Mouse (Mus musculus) spleen, postnatal 36 days (tissue): ENCODE results near the gene Ankrd36.

Source experiments
- DNase-seq, 2 experiments: peaks; one replicate each; pipeline ENCODE4 v3.0.0; 2022; ENCODE audit warnings: low spot score in 2 of 2, mixed read lengths in 1 of 2

Ankrd36 gene

DNA sequence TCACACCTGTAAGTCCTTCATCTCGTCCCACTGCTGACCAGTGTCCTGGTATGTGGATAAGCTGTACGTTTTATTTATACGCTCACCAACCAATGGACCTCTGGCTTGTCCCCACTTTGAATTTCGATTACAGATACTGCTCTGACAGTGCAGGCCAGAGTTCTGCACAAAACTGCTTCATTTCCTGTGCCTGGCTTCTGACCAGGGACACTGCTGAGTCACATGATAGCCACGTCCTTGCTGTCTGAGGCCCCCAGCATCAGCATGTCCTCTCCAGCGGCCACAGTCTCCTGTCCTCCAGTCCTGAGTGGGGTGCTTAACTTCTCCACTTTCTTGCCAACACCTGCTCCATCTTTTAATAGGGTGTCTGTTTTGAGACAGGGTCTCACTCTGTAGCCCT is 113.1 kb downstream of the Ankrd36 start:
- DNase-seq, result no peak

- no peak for DNase-seq
Measured at GRCm38 (mm10) chr11:5684283-5684682, 114.8 kb downstream of the Ankrd36 start.

- DNase-seq, result no peak
Measured at GRCm38 (mm10) chr11:5691775-5692174, 122.3 kb downstream of the Ankrd36 start.

- peak in 1 of 2 experiments; percentile 21 for DNase-seq
Measured at GRCm38 (mm10) chr11:5700808-5701207, 131.3 kb downstream of the Ankrd36 start.

DNA sequence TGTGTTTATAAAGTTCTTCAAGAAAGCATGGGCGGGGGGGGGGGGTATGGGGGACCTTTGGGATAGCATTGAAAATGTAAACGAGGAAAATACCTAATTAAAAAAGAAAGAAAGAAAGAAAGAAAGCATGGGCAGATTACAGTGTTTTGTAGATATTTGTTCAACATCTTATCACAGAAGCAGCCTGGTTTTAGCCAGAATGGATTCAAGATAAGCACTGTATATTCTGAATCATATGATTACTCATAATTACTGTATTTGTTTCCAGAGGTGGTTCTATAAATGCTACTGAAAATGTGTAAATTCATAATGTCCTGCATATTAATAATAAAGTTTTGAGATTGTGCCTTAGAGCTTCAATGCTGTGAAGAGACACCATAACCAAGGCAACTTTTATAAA is 131.8 kb downstream of the Ankrd36 start:
- no peak for DNase-seq

DNA sequence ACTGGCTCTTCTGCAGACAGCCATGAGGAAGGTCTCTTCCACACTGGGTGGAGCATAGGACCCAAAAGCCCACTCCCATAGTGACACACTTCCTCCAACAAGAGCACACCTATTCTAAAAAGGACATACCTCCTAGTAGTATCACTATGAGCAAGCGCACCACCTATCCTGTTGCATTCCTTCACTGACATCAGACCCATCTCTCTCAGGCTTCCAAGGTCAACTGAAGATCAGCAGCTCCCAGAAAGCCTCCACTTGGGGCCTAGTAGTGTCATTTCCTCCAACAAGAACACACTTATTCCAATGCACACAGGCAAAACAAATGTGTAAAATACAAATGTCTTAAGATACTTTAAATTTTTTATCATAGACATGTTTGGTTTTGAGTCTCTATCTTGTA is 132.3 kb downstream of the Ankrd36 start:
- no peak for DNase-seq

DNA sequence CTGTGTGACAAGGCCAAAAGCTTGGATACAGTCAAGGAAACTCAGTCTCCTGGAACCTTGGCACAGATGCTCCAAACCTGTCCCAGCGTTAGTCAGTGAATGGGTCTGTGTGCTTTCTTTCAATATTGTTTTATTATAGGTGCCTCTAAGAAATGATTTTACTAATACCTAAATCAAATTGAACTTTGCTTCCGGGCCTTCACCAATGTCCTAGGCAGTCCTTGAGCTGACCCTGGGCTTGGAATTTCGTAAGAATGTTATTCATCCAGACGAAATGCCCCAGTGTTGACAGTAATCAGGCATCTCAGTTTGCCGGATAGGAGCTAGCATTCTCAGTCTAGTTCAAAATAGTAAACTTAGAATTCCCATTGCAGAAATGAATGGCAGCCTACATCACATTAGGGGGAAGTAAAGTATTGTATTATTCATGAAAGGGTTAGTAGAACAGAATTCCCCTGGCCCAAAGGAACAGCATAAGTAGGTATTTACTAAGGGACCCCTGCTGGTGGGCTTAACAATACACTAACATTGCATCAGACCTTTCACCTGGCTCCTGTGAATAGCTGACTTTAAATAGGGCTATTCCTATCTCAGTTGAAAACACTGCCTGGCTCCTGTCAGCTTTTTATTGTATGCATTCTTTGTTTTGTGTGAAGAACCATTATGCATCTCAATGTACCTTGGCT is 132.9 kb downstream of the Ankrd36 start:
- DNase-seq, result no peak

DNA sequence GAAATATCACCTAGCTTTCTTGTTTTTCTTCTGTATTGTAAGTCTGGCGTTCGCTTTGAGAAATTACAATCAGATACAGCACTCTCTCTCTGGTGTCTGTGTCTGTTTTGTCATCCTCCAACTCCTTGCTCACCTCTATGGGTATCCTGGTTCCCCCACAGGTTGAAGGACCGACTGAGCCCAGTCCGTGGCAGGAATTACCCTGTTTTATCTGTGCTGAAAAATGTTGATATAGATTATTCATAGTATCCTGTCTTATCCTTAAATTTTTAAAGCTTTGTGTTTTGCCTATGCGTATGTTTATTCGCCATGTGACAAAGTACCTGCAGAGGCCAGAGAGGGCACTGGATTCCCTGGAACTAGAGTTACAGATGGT is 133.5 kb downstream of the Ankrd36 start:
- no peak for DNase-seq

DNA sequence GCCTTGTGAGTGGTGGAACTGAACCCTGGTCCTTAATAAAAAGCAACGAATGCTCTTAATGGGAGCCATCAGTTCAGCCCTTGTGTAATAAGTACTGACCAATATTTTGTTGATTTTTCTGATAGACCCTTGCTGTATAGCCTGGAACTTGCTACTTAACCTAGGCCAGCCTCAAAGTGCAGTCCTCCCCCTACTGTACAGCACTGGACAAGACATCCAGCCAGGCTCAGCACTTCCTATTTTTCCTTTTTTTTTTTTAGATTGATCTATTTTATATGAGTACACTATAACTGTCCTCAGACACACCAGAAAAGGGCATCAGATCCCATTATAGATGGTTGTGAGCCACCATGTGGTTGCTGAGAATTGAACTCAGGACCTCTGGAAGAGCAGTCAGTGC is 133.9 kb downstream of the Ankrd36 start:
- no peak for DNase-seq

- DNase-seq, result no peak
Measured at GRCm38 (mm10) chr11:5705972-5706371, 136.5 kb downstream of the Ankrd36 start.

GRCm38 (mm10) chr11:5706874-5707529 is 137.5 kb downstream of the Ankrd36 start:
- DNase-seq, result peak; percentile 31 to 36

DNA sequence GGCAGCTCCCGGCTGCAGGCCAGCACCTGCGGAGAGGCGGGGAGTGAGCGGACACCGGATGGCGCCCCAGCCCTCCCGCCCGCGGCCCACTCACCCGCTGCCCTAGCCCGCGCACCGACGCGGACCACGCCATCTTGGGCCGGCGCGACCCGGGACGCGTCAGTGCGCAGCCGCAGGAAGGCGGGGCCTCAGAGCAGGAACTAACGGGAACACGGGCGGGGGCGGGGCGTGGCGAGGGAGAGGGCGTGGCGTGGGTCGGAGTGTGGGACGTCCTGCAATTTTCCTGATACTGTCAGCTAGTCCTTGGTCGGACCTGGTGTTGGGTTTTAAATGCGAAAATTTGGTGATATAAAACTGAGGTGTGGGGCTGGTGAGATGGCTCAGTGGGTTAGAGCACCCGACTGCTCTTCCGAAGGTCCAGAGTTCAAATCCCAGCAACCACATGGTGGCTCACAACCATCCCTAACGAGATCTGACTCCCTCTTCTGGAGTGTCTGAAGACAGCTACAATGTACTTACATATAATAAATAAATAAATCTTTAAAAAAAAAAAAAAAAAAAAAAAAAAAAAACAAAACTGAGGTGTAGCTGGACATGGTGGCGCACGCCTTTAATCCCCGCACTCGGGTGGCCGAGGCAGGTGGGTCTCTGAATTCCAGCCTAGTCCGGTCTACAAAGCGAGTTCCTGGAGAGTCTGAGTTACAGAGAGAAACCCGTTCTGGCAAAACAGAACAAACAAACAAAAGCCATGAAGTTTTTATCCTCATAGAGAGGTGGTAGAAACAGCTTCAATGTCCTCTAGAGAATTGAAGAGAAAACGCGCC is 138.3 kb downstream of the Ankrd36 start:
- DNase-seq, result peak; percentile 89 to 91

- DNase-seq, result no peak
Measured at GRCm38 (mm10) chr11:5715179-5715578, 145.7 kb downstream of the Ankrd36 start.

DNA sequence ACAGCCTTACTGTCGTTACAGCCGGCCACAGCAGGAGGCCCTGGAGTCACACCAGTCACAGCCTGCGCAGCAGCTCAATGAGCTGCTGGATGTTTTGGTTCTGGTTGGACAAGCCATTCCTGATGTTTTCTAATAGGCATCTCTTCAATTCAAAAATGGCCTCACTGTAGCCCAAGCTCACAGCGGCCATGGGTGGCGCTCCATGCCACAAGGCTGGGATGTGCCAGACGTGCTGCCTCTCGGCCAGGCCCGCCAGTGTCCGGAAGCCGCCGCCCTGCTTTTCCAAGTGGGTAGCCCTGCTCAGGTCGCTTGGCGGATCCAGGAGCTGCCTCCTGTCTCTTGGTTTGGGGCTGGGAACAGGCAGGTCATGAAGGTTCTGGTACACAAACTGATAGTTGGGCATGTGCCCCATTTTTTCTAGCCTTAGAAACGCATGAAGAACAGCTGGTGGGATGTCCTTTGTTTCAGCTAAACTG is 146.2 kb downstream of the Ankrd36 start, which contains the start of gene Mrps24:
Mrps24 (minus strand) TSS at position 51 of the 476 bp plus-strand sequence.
- no peak for DNase-seq

GRCm38 (mm10) chr11:5716246-5716645 is 146.8 kb downstream of the Ankrd36 start:
- DNase-seq, result no peak

- peak in 1 of 2 experiments; percentile 27 for DNase-seq
Measured at GRCm38 (mm10) chr11:5716938-5717705, 147.6 kb downstream of the Ankrd36 start.

GRCm38 (mm10) chr11:5718611-5719354 is 149.3 kb downstream of the Ankrd36 start:
- no peak for DNase-seq

GRCm38 (mm10) chr11:5729582-5729981 is 160.1 kb downstream of the Ankrd36 start:
- no peak for DNase-seq

DNA sequence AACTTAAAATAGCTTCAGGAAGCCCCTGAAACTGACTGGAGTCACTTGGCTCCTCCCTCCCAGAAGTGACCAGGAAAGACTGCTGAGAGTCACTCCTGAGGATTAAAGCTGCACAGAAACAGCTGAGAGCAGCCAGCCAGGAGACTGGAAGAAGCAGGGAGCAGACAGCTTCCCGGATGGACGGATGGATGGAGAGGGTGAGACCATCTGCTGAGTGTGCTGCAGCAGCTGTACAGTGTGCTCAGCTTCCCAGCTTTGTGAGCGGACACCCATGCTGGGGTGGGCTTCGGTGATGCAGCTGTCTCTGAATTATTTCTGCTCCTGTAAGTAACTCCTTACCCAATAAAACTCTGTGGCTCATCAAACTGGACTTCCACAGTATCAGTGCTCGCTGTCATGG is 162.9 kb downstream of the Ankrd36 start:
- DNase-seq, result no peak

DNA sequence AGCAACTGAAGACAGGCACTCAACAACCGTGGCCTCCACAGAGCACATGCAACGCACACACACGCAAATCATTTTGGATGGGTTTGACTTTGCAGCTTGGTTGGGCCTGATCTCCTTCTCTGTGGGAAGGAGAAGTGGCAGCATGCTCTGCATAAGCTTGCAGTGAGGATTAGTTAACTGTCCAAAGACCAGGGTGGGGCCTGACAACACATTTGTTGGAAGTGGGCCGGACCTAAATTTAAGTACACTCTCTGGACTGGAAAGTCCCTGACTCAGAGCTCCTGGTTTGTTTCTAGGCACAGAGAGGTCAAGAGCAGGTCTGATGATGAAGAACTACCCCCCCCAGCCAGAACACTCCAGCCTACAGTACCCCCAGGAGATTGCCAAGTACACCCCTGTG is 164.8 kb downstream of the Ankrd36 start:
- DNase-seq, result no peak

GRCm38 (mm10) chr11:5737137-5737536 is 167.7 kb downstream of the Ankrd36 start:
- DNase-seq, result no peak
